Mouse (Mus musculus) cerebellum, adult 2 months (tissue): ENCODE measurements around the gene Cyb561a3.

ENCODE experiments used
- CTCF ChIP-seq: fragments of 200-500 bp; IDR thresholded peaks from 2 replicates; pipeline ENCODE4 v1.5.1; 2011; ENCODE audit warnings: low read depth, mild to moderate bottlenecking, control low read depth, low read length, moderate library complexity, borderline replicate concordance; ENCODE audit not compliant: insufficient read depth
- POLR2A ChIP-seq: fragments of 200-500 bp; IDR thresholded peaks from 2 replicates; pipeline ENCODE4 v1.6.1; 2011; ENCODE audit warnings: low read length, control low read depth, borderline replicate concordance; ENCODE audit not compliant: insufficient read depth

- TF ChIP-seq CTCF (no peak), POLR2A (no peak)
Observed at GRCm38 (mm10) chr19:10587231-10587630, 10.3 kb downstream of the Cyb561a3 start.
